ENCODE assay signal across 12 mouse cellular contexts in genomic region chr1:45363274-45363673, GRCm38 (mm10).
"Had no signal": no experiment of that assay in that cellular context is flagged by ENCODE, and none has a peak within 500 bp of the region (broad histone marks: within the 10 kb centered on the region; RNA-seq: fewer than 3 reads in every experiment).

No protein-coding gene starts in this region.

- DNase-seq: retina, postnatal 1 day; right cerebral cortex, adult 18-20 months; right cerebral cortex, postnatal 14 days; right cerebral cortex, postnatal 25 days; right cerebral cortex, postnatal 4 days; spleen, adult 18-20 months; thymus, adult 18-20 months; thymus, adult 2 months; thymus, postnatal 14 days; thymus, postnatal 25 days; thymus, postnatal 36 days; thymus, postnatal 4 days had no signal
